Mouse (Mus musculus) testis, adult 2 months (tissue): ENCODE measurements around the gene Timp3.

ENCODE experiments used
- CTCF ChIP-seq: fragments of 200-500 bp; IDR thresholded peaks from 2 replicates; pipeline ENCODE4 v1.5.1; 2012; ENCODE audit warnings: low read depth, mild to moderate bottlenecking, inconsistent platforms, low read length, moderate library complexity; ENCODE audit not compliant: control insufficient read depth, insufficient read depth, insufficient replicate concordance
- POLR2A ChIP-seq: fragments of 200-500 bp; IDR thresholded peaks from 2 replicates; pipeline ENCODE4 v1.6.1; 2012; ENCODE audit warnings: low read depth, mild to moderate bottlenecking, inconsistent platforms, low read length, moderate library complexity; ENCODE audit not compliant: control insufficient read depth

GRCm38 (mm10) chr10:86261725-86262124 is 38.4 kb upstream of the Timp3 start:
- TF ChIP-seq CTCF = no peak
- TF ChIP-seq POLR2A = no peak
